Mouse (Mus musculus): ENCODE measurements at regions not wholly inside any gene's neighbourhood (a gene's known extent, or its start where the extent isn't known, plus 50 kb on each side); places are given as distances from the start of the nearest gene placed in this dataset.
A peak's percentile ranks its signal among the peaks of the same experiment; 100 is the strongest.

- no peak for DNase-seq
Measured at GRCm38 (mm10) chr9:59232682-59233081, 58.7 kb upstream of the Adpgk start.

GRCm38 (mm10) chr9:59231947-59232346 is 59.4 kb upstream of the Adpgk start:
- DNase-seq: no peak

- no peak for DNase-seq
Measured at GRCm38 (mm10) chr9:59231186-59231585, 60.2 kb upstream of the Adpgk start.

GRCm38 (mm10) chr9:59230161-59230560 is 61.2 kb upstream of the Adpgk start:
- DNase-seq: peak; percentile 15

GRCm38 (mm10) chr9:59227948-59228347 is 63.4 kb upstream of the Adpgk start:
- DNase-seq: no peak

GRCm38 (mm10) chr9:59226361-59226760 is 65.0 kb upstream of the Adpgk start:
- no peak for DNase-seq

- no peak for DNase-seq
Measured at GRCm38 (mm10) chr9:59219277-59219676, 72.1 kb upstream of the Adpgk start.

- DNase-seq: no peak
Measured at GRCm38 (mm10) chr9:59202654-59203514, 88.5 kb upstream of the Adpgk start.

- DNase-seq: no peak
Measured at GRCm38 (mm10) chr9:59199495-59200196, 91.7 kb upstream of the Adpgk start.

GRCm38 (mm10) chr9:59198221-59198875 is 93.0 kb upstream of the Adpgk start:
- no peak for DNase-seq

GRCm38 (mm10) chr9:59197506-59197905 is 93.9 kb upstream of the Adpgk start:
- DNase-seq: no peak

GRCm38 (mm10) chr9:59193971-59194370 is 97.4 kb upstream of the Adpgk start:
- no peak for DNase-seq

GRCm38 (mm10) chr9:59189141-59189540 is 102.2 kb upstream of the Adpgk start:
- peak; percentile 42 for DNase-seq

GRCm38 (mm10) chr9:59188411-59188810 is 102.9 kb upstream of the Adpgk start:
- peak; percentile 11 for DNase-seq

- no peak for DNase-seq
Measured at GRCm38 (mm10) chr9:59186326-59186725, 105.0 kb upstream of the Adpgk start.

GRCm38 (mm10) chr9:59184089-59184488 is 107.3 kb upstream of the Adpgk start:
- DNase-seq: no peak

GRCm38 (mm10) chr9:59182906-59183305 is 108.5 kb upstream of the Adpgk start:
- no peak for DNase-seq

GRCm38 (mm10) chr9:59182490-59182889 is 108.9 kb upstream of the Adpgk start:
- no peak for DNase-seq

- no peak for DNase-seq
Measured at GRCm38 (mm10) chr9:59171576-59171975, 119.8 kb upstream of the Adpgk start.

GRCm38 (mm10) chr9:59163390-59163976 is 127.2 kb upstream of the Neo1 start:
- DNase-seq: no peak

GRCm38 (mm10) chr9:59162954-59163353 is 126.7 kb upstream of the Neo1 start:
- no peak for DNase-seq

- DNase-seq: no peak
Measured at GRCm38 (mm10) chr9:59157663-59158062, 121.4 kb upstream of the Neo1 start.

- no peak for DNase-seq
Measured at GRCm38 (mm10) chr9:59153945-59154344, 117.7 kb upstream of the Neo1 start.

Measured in heart, postnatal 4 days (tissue).